ENCODE assay signal across 10 mouse cellular contexts in the genomic region with DNA sequence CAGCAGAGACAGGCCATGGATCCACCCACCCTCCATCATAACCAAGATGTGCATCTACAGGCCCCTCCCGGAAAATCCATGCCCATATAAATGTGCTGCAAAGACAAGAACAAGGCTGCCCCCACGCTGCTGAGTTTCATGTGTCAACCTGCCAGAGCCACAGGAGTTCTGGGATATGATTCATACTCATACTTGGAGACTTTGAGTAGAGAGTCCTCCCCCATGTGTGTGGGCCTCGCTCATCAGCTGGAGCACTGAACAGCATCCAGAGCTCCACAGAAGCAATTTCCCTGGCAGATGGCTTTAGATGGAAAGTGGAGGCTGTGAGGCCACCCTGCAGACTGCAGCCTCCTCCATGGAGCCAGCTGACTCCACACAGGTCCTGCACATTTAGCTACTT. TPM values are rescaled to one million over a fixed set of nuclear protein-coding genes. Genes with fewer than 3 reads are reported as not detected.
DNase-seq lines count a peak whose midpoint lies in the region; ATAC-seq and TF ChIP-seq lines count a peak whose summit lies in the region.
"Had no signal": no experiment of that assay in that cellular context is flagged by ENCODE, and none has a peak within 500 bp of the region (broad histone marks: within the 10 kb centered on the region; RNA-seq: fewer than 3 reads in every experiment).

No protein-coding gene starts in this region.

- no peak for ATAC-seq in hindbrain, postnatal 0 days
- ATAC-seq in hindbrain, embryonic 11.5 days (ENCODE audit: low FRiP score) = no peak
- ATAC-seq in embryonic facial prominence, embryonic 14.5 days (ENCODE audit: low read depth) = no peak
- ATAC-seq in forebrain, embryonic 12.5 days (ENCODE audit: low FRiP score) = no peak

- DNase-seq in hindbrain, postnatal 0 days (ENCODE audit: low spot score) = peak; percentile 33
- DNase-seq in hindbrain, embryonic 11.5 days (ENCODE audit: low spot score) = no peak
- peak; percentile 71 for DNase-seq in embryonic facial prominence, embryonic 14.5 days (ENCODE audit: low spot score)
- peak; percentile 87 for DNase-seq in layer of hippocampus, adult 11-12 months (ENCODE audit: low spot score)
- no peak for DNase-seq in ovary, postnatal 36 days (ENCODE audit: low spot score)
- DNase-seq in embryo, embryonic 9.5 days (ENCODE audit: extremely low spot score) = no peak

- no peaks in the 10 kb centered on the region for H3K79me2 ChIP-seq in myocyte (ENCODE audit: control insufficient read depth, insufficient read depth)

- no peaks in the 10 kb centered on the region for H3K9me3 ChIP-seq in hindbrain, postnatal 0 days (ENCODE audit: low read length)
- no peaks in the 10 kb centered on the region for H3K9me3 ChIP-seq in hindbrain, embryonic 11.5 days (ENCODE audit: control insufficient read depth, low read length)
- H3K9me3 ChIP-seq in embryonic facial prominence, embryonic 14.5 days (ENCODE audit: control insufficient read depth, low read length) = peaks cover 7% of the 10 kb centered on the region; the same call in 1 of the 2 replicates
- peaks cover 6% of the 10 kb centered on the region for H3K9me3 ChIP-seq in forebrain, embryonic 12.5 days
- H3K9me3 ChIP-seq: stomach, embryonic 15.5 days had no signal

- peaks cover 26% of the 10 kb centered on the region for H3K4me1 ChIP-seq in hindbrain, postnatal 0 days (ENCODE audit: insufficient read depth, low read length)
- peaks cover 2% of the 10 kb centered on the region; the same call in 1 of the 2 replicates for H3K4me1 ChIP-seq in hindbrain, embryonic 11.5 days (replicated peaks; ENCODE audit: control insufficient read depth, insufficient read depth, low read length)
- H3K4me1 ChIP-seq in embryonic facial prominence, embryonic 14.5 days (ENCODE audit: control insufficient read depth, insufficient read depth, low read length) = peaks cover 42% of the 10 kb centered on the region
- H3K4me1 ChIP-seq in forebrain, embryonic 12.5 days = peaks cover 32% of the 10 kb centered on the region

- no peak overlapping the region for H3K4me2 ChIP-seq in hindbrain, postnatal 0 days (ENCODE audit: low read depth, low read length)
- no peak overlapping the region for H3K4me2 ChIP-seq in hindbrain, embryonic 11.5 days (replicated peaks; ENCODE audit: low read depth, low read length)
- no peak overlapping the region for H3K4me2 ChIP-seq in embryonic facial prominence, embryonic 14.5 days (ENCODE audit: low read depth, low read length)
- peak overlapping the region; percentile 67 for H3K4me2 ChIP-seq in myocyte (ENCODE audit: low read depth)
- H3K4me2 ChIP-seq in forebrain, embryonic 12.5 days = no peak overlapping the region
- H3K4me2 ChIP-seq: stomach, embryonic 15.5 days had no signal

- H3K36me3 ChIP-seq in hindbrain, postnatal 0 days (ENCODE audit: insufficient read depth, low read length) = no peaks in the 10 kb centered on the region
- H3K36me3 ChIP-seq in hindbrain, embryonic 11.5 days (ENCODE audit: control insufficient read depth, insufficient read depth, low read length) = no peaks in the 10 kb centered on the region
- H3K36me3 ChIP-seq in embryonic facial prominence, embryonic 14.5 days (ENCODE audit: control insufficient read depth, insufficient read depth, low read length) = no peaks in the 10 kb centered on the region
- no peaks in the 10 kb centered on the region for H3K36me3 ChIP-seq in myocyte (ENCODE audit: control insufficient read depth, insufficient read depth)
- no peaks in the 10 kb centered on the region for H3K36me3 ChIP-seq in forebrain, embryonic 12.5 days (replicated peaks)
- H3K36me3 ChIP-seq: stomach, embryonic 15.5 days had no signal

- H3K27me3 ChIP-seq in hindbrain, postnatal 0 days (ENCODE audit: insufficient read depth, low read length) = no peaks in the 10 kb centered on the region
- H3K27me3 ChIP-seq in hindbrain, embryonic 11.5 days (ENCODE audit: control insufficient read depth, insufficient read depth, low read length) = no peaks in the 10 kb centered on the region
- no peaks in the 10 kb centered on the region for H3K27me3 ChIP-seq in embryonic facial prominence, embryonic 14.5 days (replicated peaks; ENCODE audit: control insufficient read depth, insufficient read depth, low read length)
- no peaks in the 10 kb centered on the region for H3K27me3 ChIP-seq in myocyte (ENCODE audit: control insufficient read depth, insufficient read depth, insufficient read length)
- peaks cover 14% of the 10 kb centered on the region; the same call in 1 of the 2 replicates for H3K27me3 ChIP-seq in forebrain, embryonic 12.5 days
- H3K27me3 ChIP-seq: stomach, embryonic 15.5 days had no signal

- WGBS in hindbrain, postnatal 0 days = 70% methylated on average over 3 of the region's 3 CpGs
- WGBS in hindbrain, embryonic 11.5 days = 89% methylated on average over 3 of the region's 3 CpGs
- 63% methylated on average over 3 of the region's 3 CpGs for WGBS in embryonic facial prominence, embryonic 14.5 days
- WGBS in forebrain, embryonic 12.5 days = 84% methylated on average over 3 of the region's 3 CpGs

- no peak overlapping the region for H3K9ac ChIP-seq in hindbrain, postnatal 0 days (replicated peaks; ENCODE audit: low read length)
- no peak overlapping the region for H3K9ac ChIP-seq in hindbrain, embryonic 11.5 days (ENCODE audit: low read depth, low read length)
- H3K9ac ChIP-seq in embryonic facial prominence, embryonic 14.5 days (ENCODE audit: low read depth, low read length) = no peak overlapping the region
- no peak overlapping the region for H3K9ac ChIP-seq in forebrain, embryonic 12.5 days
- H3K9ac ChIP-seq: stomach, embryonic 15.5 days had no signal

- H3K27ac ChIP-seq in hindbrain, postnatal 0 days = no peak overlapping the region
- no peak overlapping the region for H3K27ac ChIP-seq in hindbrain, embryonic 11.5 days (ENCODE audit: low read depth, low read length)
- no peak overlapping the region for H3K27ac ChIP-seq in embryonic facial prominence, embryonic 14.5 days (replicated peaks; ENCODE audit: low read depth, low read length)
- H3K27ac ChIP-seq in forebrain, embryonic 12.5 days = no peak overlapping the region

- no peak for TF ChIP-seq CTCF in hindbrain, postnatal 0 days (IDR thresholded peaks at IDR 0.05; ENCODE audit: low read depth)

- H3ac ChIP-seq in myocyte (ENCODE audit: control insufficient read depth, insufficient read length) = no peak overlapping the region

- TF ChIP-seq POLR2A in myocyte (IDR thresholded peaks at IDR 0.05; ENCODE audit: insufficient read length, low read depth) = no peak

- H3K4me3 ChIP-seq in hindbrain, postnatal 0 days (ENCODE audit: low read length) = no peak overlapping the region
- no peak overlapping the region for H3K4me3 ChIP-seq in hindbrain, embryonic 11.5 days (ENCODE audit: low read depth, low read length)
- H3K4me3 ChIP-seq in embryonic facial prominence, embryonic 14.5 days (ENCODE audit: low read depth, low read length) = no peak overlapping the region
- no peak overlapping the region for H3K4me3 ChIP-seq in myocyte
- no peak overlapping the region for H3K4me3 ChIP-seq in forebrain, embryonic 12.5 days (replicated peaks)
- H3K4me3 ChIP-seq: stomach, embryonic 15.5 days had no signal

TF ChIP-seq in myocyte, 11 proteins besides CTCF, POLR2A, EP300 and RAD21:
- no peak for TF ChIP-seq E2F4 (IDR thresholded peaks at IDR 0.05; ENCODE audit: insufficient read depth)
- no peak for TF ChIP-seq MYOD1 (IDR thresholded peaks at IDR 0.05; ENCODE audit: control insufficient read depth in 1 of 3, insufficient read length in 2 of 3, low read depth in 2 of 3)
- TF ChIP-seq POLR2AphosphoS2 (IDR thresholded peaks at IDR 0.05; ENCODE audit: insufficient read length, low read depth) = no peak
- TF ChIP-seq REST (IDR thresholded peaks at IDR 0.05; ENCODE audit: insufficient read depth, insufficient read length) = no peak
- no peak for TF ChIP-seq SRF (IDR thresholded peaks at IDR 0.05; ENCODE audit: control insufficient read depth, insufficient read length, low read depth)
- TF ChIP-seq USF1 (IDR thresholded peaks at IDR 0.05; ENCODE audit: low read depth) = no peak
- no peak for TF ChIP-seq TCF12 (IDR thresholded peaks at IDR 0.05; ENCODE audit: insufficient read depth, poor library complexity, severe bottlenecking)
- TF ChIP-seq MYOG (IDR thresholded peaks at IDR 0.05; ENCODE audit: control insufficient read depth in 1 of 3, insufficient read depth in 1 of 3, insufficient read length in 2 of 3, low read depth in 2 of 3) = no peak
- no peak for TF ChIP-seq CEBPB (IDR thresholded peaks at IDR 0.05; ENCODE audit: insufficient read depth, poor library complexity, severe bottlenecking)
- TF ChIP-seq TCF3 (IDR thresholded peaks at IDR 0.05; ENCODE audit: insufficient read length, low read depth) = no peak
TF ChIP-seq in myocyte: peak in this region for 0.

RNA-seq across cellular contexts. Expression of a gene that starts 10.9 kb away (rescaled TPM):
- total RNA-seq in hindbrain, postnatal 0 days (2014; rRNA removed) = 1.6 TPM in 1 of 2 replicates, not detected in the other
- 0.20 TPM in 1 of 2 replicates, not detected in the other for polyA plus RNA-seq in hindbrain, postnatal 0 days (2015; fragmentation: Nextera tagmentation; extraction: Ambion mirVana)
- polyA plus RNA-seq in hindbrain, embryonic 11.5 days (2014; fragmentation: Nextera tagmentation; extraction: Ambion mirVana) = 0.97 TPM in 1 of 2 replicates, not detected in the other
- polyA plus RNA-seq in embryonic facial prominence, embryonic 14.5 days (2014; fragmentation: Nextera tagmentation; extraction: Ambion mirVana) = not detected in 2 replicates
- not detected for polyA plus RNA-seq in myocyte (2012; fragmentation: generic; extraction: Trizol)
- polyA plus RNA-seq in forebrain, embryonic 12.5 days (2016; fragmentation: Nextera tagmentation; extraction: Ambion mirVana) = 0.59 and 0.91 TPM in 2 replicates
- polyA plus RNA-seq: limb, embryonic 11.5 days had no signal

Comparison
In these comparisons a context has a peak if more than half of its experiments do, and no peak if none do; other contexts are left out.
1. DNase-seq: peak in hindbrain, postnatal 0 days (single experiment), embryonic facial prominence, embryonic 14.5 days (single experiment) and layer of hippocampus, adult 11-12 months (single experiment); none in hindbrain, embryonic 11.5 days (single experiment), ovary, postnatal 36 days (single experiment) and embryo, embryonic 9.5 days (single experiment).